Mouse (Mus musculus): ENCODE results near the gene Bnc2. TPM values are rescaled to one million over a fixed set of nuclear protein-coding genes. Genes with fewer than 3 reads are reported as not detected.

The Bnc2 gene
- total RNA-seq, 2 experiments from 2014 or later = 0.49 to 1.1 TPM

GRCm38 (mm10) chr4:84411431-84411830 is 263.6 kb downstream of the Bnc2 start:
- no peak overlapping the region for H3K27ac ChIP-seq
- no peak for DNase-seq (ENCODE audit: low spot score in 2 of 2)
- TF ChIP-seq CTCF (conservative IDR thresholded peaks at IDR 0.05) = no peak

GRCm38 (mm10) chr4:84407328-84408028 is 267.6 kb downstream of the Bnc2 start:
- no peak for DNase-seq (ENCODE audit: low spot score in 2 of 2)
- no peak overlapping the region for H3K27ac ChIP-seq
- no peak for TF ChIP-seq CTCF (conservative IDR thresholded peaks at IDR 0.05)
- no peak overlapping the region for H3K4me3 ChIP-seq

More at GRCm38 (mm10) chr4:84411431-84411830, 263.6 kb downstream of the Bnc2 start:
- H3K4me3 ChIP-seq = no peak overlapping the region

GRCm38 (mm10) chr4:84403356-84404145 is 271.5 kb downstream of the Bnc2 start:
- Histone ChIP-seq H3K27ac (no peak overlapping the region), H3K4me3 (no peak overlapping the region)
- no peak for DNase-seq (ENCODE audit: low spot score in 2 of 2)
- TF ChIP-seq CTCF (conservative IDR thresholded peaks at IDR 0.05) = no peak

- H3K4me3 ChIP-seq = no peak overlapping the region
- DNase-seq (ENCODE audit: low spot score in 2 of 2) = no peak
- no peak for TF ChIP-seq CTCF (conservative IDR thresholded peaks at IDR 0.05)
- no peak overlapping the region for H3K27ac ChIP-seq
Measured at GRCm38 (mm10) chr4:84388991-84389390, 286.1 kb downstream of the Bnc2 start.

GRCm38 (mm10) chr4:84385156-84385555 is 289.9 kb downstream of the Bnc2 start:
- no peak for DNase-seq (ENCODE audit: low spot score in 2 of 2)
- no peak overlapping the region for H3K27ac ChIP-seq
- no peak for TF ChIP-seq CTCF (conservative IDR thresholded peaks at IDR 0.05)
- H3K4me3 ChIP-seq = no peak overlapping the region

DNA sequence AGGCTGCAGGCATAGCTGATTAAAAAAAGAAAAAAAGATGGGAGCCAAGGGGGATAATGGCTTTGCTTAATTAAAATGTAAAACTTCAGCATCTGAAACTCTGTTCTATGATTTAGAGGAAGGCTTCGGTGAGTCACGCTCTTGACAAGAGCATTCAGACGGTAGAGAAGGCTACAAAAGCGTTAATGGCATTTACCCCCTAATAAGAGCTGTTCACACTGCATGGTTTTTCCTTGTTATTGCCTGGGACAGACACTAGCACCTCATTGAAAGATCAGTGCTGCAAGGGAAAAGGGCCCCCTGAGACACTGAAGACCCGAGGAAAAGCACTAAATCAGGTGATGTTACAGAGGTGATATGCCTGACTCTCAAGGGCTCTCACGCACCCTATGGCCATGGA is 295.8 kb downstream of the Bnc2 start:
- no peak overlapping the region for H3K4me3 ChIP-seq
- no peak for TF ChIP-seq CTCF (conservative IDR thresholded peaks at IDR 0.05)
- no peak for DNase-seq (ENCODE audit: low spot score in 2 of 2)
- no peak overlapping the region for H3K27ac ChIP-seq

GRCm38 (mm10) chr4:84377513-84377912 is 297.6 kb downstream of the Bnc2 start:
- DNase-seq (ENCODE audit: low spot score in 2 of 2) = no peak
- TF ChIP-seq CTCF (conservative IDR thresholded peaks at IDR 0.05) = peak; percentile 39
- no peak overlapping the region for H3K4me3 ChIP-seq
- H3K27ac ChIP-seq = no peak overlapping the region

GRCm38 (mm10) chr4:84362337-84362823 is 312.7 kb downstream of the Bnc2 start:
- Histone ChIP-seq H3K4me3 (no peak overlapping the region), H3K27ac (no peak overlapping the region)
- no peak for DNase-seq (ENCODE audit: low spot score in 2 of 2)
- TF ChIP-seq CTCF (conservative IDR thresholded peaks at IDR 0.05) = no peak

- DNase-seq (ENCODE audit: low spot score in 2 of 2) = no peak
- TF ChIP-seq CTCF (conservative IDR thresholded peaks at IDR 0.05) = no peak
- H3K4me3 ChIP-seq = no peak overlapping the region
- H3K27ac ChIP-seq = no peak overlapping the region
Measured at GRCm38 (mm10) chr4:84361165-84361564, 313.9 kb downstream of the Bnc2 start.

- Histone ChIP-seq H3K27ac (no peak overlapping the region), H3K4me3 (no peak overlapping the region)
- no peak for DNase-seq (ENCODE audit: low spot score in 2 of 2)
- no peak for TF ChIP-seq CTCF (conservative IDR thresholded peaks at IDR 0.05)
Measured at GRCm38 (mm10) chr4:84359996-84360395, 315.1 kb downstream of the Bnc2 start.

DNA sequence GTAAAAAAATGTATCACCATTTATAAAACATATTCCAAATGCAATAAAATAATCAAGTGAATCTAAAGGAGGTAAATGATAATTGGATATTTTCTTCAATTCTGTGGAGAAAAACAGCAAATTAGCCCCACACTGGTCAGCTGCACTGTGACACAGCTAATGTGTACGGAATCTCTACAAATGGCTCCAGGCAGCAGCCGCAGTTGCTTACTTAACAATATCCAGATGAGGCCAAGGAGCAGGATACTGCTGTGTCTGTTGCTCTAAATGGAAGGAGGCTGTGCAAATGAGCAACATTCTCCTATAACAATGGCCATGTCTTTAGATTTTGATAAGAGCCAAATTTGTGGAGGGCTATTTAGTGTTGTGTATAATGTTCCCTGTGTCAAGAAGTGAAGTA is 316.9 kb downstream of the Bnc2 start:
- H3K4me3 ChIP-seq = no peak overlapping the region
- TF ChIP-seq CTCF (conservative IDR thresholded peaks at IDR 0.05) = no peak
- H3K27ac ChIP-seq = no peak overlapping the region
- DNase-seq (ENCODE audit: low spot score in 2 of 2) = no peak

GRCm38 (mm10) chr4:84357382-84357781 is 317.7 kb downstream of the Bnc2 start:
- no peak overlapping the region for H3K27ac ChIP-seq
- H3K4me3 ChIP-seq = no peak overlapping the region
- TF ChIP-seq CTCF (conservative IDR thresholded peaks at IDR 0.05) = no peak
- no peak for DNase-seq (ENCODE audit: low spot score in 2 of 2)

DNA sequence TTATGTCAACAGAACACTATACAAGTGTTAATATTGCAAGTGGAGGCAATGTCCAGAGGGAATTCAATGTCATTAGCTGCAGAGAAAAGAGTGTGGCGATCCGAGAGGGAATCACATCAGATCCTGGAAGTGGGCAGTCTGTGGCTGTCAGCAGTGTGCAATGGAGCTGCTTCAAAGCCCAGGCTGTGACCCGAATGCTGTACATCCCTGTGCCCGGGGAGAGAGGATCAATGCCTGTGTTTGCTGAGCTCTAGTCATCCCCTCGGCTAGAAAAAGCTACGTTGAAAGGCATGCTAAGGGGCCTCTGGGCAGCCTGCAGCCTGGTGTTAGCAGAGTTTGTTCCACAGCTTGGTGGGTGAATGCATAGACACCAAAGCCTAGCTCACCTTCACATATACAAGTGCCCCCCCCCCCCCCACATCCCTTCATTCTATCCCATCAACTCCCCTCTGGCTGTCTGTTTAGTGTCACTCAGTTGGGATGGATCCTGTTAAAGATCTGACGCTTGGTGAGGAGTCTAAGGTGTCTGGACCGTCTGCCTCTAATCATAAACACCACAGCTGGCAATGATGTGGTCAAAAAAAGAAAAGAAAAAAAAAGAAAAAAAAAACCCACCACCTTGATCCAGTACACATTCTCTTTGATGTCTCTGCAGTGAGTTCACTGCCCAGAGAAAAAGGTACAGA is 318.5 kb downstream of the Bnc2 start:
- Histone ChIP-seq H3K4me3 (no peak overlapping the region), H3K27ac (no peak overlapping the region)
- DNase-seq (ENCODE audit: low spot score in 2 of 2) = no peak
- TF ChIP-seq CTCF (conservative IDR thresholded peaks at IDR 0.05) = no peak

Measured in layer of hippocampus, adult 2 months (tissue).